Mouse (Mus musculus) kidney, postnatal 25 days (tissue): ENCODE measurements around the gene Ccdc81.

Experiments used
- DNase-seq, 2 experiments: peaks; one replicate each; pipeline ENCODE4 v3.0.0; 2021; ENCODE audit warnings: mixed read lengths in 2 of 2

Gene Ccdc81

DNA sequence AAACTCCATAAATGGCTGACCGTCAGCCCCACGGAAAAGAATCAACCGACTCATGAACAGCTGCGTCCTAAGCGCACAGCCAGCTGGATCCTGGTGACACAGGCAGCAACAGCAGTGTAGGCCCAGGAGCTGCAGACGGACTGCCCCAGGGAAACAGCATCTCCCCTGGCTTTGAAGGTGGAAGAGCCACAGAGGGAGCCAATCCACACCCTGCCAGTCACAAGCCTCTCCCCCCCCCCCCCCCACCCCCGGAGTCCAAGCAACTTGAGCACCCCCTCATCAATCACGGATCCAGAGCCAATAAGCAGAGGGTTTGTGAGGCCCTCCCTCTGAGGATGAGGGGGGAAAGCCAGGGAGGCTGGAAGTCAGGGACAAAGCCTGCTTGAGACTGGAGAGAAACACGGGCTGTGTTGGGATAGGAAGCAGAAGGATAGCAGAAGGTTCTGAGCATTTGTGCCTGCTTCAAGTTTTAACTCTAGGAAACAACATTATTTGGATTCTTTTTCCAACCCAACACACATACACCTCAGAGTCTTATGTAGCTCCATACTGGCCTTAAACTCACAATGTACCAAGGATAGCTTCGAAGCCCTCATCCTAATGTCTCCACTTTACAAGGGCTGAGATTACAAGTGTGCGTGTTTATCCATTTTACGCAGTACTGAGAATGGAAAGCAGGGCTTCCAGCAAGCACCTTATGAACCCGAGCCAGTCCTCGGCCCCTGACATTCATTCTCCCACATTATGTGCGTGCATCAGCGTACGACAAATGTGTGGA, 46.8 kb downstream of the Ccdc81 start:
- no peak for DNase-seq

DNA sequence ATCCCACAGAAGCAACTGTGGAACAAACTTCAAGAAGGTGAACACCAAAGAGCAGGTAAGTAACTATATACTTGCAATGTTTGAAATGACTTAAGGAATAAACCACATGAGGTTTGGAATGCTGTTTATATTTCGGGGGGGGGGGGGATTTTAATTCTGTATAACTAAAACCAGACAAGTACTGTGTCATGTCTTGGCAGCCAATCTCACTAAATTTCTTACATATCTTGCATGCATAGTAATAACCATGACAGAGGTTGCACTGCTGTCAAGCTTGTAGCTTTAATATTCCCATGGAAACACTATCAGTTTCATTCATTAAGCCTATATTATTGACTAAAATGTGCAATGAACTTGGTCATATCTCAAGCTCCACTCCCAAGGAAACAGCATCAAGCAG, 48.2 kb downstream of the Ccdc81 start:
- DNase-seq, result no peak

DNA sequence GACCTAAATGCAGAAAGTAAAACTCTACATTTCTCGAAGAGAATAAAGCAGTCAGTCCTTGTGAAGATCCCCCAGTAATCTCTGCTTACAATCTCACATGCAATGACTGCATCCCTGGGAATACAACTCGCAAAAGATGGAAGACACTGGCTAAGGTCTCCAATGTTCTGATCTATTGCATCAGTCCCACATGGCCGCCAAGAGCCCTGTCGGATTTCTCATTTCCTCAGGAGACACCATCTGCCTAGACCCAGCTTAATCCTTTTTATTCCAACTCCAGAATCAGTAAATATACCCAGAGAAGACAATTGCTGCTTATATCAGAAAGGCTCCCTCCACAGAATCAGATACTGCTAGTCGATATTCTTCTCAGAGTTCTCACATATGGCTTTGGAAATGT, 50.3 kb downstream of the Ccdc81 start:
- DNase-seq, result no peak

DNA sequence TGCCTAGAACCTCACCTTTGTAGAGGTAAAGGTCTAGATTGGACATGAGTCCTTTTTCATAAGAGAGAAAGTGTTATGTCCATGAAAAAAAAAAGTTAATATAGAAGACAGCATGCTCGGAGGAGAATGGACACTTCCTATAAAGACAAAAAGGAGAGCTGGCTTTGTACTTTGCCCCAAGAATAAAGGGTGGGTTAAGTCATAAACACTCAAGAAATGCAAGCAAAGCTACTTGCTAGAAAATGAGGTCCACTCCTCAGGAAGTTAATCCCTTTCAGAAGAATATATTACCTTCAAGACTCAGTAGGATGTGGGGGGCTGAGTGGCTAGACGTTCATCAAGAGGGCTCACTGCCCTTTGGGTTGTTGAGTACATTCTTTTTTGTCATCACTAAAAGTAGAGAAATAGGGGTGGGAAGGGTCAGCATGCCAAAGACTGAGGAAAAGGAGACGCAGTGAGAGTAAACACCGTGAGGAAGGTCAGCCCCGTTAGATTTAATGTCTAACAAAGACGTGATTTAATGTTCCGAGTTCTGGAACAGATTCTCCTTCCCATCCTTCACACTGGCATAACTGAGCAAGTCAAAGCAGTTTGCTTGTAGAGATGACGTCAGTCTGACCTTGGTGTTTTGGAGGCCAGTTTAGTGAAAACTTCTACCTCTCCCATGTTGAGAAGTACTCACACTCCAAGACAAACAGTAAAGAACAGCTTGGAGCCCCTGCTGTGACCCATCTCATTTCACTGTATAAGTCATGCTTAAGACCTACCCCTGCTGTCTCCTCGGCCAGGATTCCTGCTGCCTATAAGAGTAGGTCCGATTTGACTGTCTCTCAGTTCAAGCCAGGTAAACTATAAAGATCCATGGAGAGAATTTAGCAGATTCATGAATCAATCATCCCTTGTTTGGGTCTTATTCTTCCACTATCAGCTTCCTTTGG, 51.0 kb downstream of the Ccdc81 start:
- no peak for DNase-seq

DNA sequence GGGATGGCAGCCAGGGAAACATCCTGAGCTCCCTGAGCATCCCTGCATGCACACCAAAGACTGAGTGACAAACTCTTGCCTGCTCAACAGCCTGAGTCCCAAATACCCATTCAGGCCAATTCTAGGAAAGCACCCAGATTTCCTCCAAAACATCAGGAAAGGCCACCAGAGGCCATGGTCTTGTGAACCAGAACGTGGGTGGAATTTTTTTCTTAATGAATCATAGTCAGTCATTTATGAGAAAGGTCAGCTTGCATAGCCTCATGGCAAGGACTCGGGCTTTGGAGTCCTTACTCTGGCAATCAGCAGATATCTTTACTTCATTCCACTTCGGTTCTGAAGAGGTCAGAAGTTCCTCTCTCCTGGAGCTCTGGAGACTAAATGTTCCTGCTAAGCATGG, 52.9 kb downstream of the Ccdc81 start:
- peak in 1 of 2 experiments; percentile 8 for DNase-seq

DNA sequence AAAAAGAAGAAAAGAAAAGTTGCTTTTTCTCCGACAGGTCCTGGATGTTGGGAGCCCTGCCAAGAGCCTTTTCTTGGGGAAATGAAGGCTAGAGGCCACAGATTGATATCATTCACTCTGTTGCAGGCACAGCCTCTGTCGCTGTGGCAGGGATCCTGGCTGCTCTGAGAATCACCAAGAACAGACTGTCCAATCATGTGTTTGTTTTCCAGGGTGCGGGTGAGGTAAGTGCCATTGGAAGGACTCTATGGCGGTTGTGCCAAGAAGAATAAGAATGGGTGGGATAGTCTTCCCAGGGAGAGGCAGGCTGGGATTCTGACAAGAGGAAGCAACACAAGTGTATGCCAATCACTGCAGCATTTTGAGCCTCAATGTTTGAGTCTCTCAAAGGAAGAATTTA, 57.8 kb downstream of the Ccdc81 start:
- no peak for DNase-seq

DNA sequence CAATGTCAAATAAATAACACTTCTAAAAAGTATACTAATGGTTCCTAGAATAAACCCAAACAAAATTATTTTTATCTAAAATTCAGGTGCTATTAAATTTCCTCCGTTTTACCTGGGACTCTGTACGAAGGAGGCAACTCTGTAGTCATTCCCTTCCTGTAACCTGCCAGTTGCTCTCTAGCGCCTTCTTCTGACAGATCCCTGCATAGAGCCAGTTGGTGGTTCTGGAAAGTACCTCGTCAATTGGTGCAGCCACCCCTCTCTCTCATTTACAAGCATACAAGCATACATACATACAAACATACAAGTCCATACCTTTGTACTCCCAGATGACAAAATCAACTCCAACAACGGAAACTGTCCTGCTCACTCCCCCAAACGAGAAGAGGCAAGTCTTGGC, 59.9 kb downstream of the Ccdc81 start:
- peak in 1 of 2 experiments; percentile 65 for DNase-seq

DNA sequence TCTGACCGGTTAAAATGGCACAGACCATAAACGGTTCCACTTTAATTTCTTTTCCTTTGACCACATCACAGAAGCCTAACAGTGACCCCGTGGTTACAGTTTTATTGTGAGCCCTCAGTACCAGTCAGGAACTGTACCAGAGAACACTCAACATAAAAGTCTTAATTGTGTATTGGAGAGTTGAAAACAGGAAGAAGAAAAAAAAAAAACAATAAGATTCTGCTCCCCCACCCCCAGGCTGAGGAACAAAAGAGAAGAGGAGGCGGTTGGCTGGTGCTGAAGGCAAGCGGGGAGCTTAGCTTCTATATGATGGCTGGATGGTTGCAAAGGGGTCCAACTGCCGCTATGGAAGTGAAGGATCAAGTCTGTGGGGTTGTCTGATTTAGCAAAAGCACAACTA, 60.3 kb downstream of the Ccdc81 start:
- DNase-seq, result no peak

DNA sequence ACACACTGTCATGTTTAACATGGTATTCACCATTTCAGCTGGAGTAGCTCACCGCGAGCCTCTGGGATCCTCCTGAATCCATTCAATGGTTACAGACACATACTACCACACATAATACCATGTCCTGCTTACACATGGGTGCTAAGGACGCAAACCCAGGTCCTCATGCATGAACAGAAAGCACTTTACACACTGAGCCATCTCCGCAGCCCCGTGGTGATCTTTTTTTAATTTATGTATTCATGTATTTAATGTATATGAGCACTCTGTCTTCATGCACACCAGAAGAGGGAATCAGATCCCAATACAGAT, 61.1 kb downstream of the Ccdc81 start:
- DNase-seq, result no peak

DNA sequence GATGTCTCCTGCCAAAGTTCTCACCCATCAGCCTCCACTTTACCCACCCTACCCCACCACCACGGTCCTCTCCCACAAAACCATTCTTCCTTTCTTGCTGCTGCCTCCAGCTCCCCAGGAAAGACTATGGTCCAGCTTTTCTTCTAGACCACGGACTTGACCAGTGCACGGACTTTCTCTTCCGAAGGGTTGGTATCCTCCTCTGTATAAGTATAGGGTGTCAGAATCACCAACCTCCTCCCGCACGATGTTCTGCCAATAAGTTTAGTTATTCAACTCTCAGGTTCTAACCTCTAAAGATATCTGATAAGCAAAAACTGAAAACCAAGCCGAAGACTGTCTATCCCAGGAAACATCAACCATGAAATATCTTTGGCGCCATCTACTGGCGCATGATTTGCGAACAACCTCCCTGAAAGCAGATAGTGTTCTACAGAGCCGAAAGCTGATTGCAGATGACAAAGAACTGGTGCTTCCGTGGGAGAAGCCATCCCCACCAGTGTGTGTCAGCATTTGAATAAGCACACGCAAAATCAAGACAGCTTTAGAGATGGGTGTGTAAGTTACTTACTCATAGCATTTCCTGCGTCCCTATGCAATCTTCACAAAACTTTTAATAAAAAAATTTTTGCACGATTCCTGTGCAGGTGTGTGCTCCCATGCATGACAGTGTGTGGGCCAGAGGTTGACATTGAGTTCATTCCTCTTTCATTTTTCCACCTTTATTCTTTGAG, 61.6 kb downstream of the Ccdc81 start:
- DNase-seq, result peak; percentile 78 to 94

DNA sequence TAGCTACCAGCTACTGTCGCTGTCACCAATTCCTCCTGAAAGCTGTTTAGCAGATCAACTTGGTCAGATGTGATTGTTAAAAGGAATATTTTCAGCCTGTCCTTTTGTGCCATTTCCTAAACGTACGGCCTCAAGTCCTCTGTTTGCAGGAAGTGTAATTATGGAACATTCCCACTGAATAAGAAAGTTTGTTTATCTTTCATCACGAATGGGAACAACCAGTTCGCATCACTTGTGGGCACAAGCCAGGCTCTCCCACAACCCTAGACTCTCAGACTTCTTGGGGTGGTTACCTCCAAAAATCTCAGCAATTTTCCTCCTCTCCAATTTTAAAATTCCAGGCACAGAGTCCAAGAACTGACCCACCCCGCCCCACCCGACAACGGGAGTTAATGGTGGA, 63.7 kb downstream of the Ccdc81 start:
- no peak for DNase-seq

DNA sequence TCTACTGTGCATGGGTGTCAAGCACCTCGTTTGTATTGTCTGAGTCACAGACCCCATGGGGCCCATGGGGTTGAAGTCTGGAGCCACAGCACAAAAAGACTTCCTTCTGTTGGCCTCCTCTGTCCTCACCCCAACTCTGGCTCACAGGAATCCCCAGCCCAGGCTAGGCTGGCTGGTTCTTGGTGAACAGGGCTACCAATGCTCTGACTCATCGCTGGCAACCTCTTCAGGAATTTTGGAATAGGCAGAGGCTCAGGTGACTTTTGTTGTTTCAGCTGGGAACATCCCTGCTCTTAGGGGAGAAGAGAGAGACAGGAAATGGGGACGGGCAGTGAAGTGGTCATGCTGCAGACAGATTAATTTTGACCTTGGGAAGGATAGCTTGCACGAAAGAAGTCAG, 65.6 kb downstream of the Ccdc81 start:
- peak in 1 of 2 experiments; percentile 41 for DNase-seq

DNA sequence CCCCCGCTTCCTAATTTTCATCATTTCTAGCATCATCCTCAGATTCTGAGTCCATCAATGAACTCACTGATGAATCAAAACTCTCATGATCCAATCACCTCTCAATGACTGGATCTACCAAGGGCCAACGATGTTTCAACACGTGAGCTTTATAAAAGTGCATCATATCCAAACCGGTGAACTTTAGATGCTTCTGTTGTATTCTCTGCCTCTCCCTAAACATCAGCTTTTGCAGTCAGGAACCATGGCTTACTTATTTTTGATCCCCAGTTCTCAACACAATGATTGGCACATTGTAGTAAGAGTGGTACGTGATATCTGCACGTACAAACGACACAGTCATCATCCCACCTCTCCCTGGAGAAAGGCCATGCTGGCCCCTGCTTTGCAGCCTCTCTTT, 66.8 kb downstream of the Ccdc81 start:
- no peak for DNase-seq

DNA sequence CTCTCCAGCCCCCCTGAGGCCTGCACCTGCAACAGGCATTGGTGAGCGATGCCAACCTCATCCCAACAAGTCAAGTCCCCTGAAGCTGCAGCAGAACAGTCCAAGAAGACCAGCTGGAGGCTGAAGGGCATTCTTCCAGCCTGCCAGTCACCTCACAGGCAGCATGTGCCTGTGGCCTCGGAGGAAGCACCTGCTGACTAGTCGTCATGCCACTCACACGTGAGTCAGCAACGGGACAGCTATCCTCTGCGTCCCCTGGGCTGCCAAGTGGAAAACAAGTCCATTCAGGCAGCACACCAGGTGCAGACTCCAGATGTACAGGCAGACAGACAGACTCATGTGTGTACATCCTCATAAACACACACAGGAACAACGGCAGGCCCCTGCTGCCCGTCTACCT, 67.9 kb downstream of the Ccdc81 start:
- DNase-seq, result no peak

DNA sequence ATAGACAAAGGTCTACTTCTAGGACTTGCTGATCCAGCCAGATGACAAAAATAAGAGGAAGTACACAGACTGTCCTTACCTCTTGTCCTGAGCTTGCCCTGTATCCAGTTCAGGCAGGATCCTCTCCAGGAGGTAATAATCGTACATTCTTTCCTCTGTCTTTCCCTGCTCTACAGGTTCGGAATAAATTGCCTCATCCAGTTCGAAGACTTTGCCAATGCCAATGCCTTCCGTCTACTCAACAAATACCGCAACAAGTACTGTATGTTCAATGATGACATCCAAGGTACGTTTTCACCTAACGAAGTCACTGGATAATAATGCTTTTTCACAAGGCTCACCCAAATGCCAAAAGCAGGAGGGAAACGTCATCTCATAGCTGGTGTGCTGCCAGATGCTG, 69.9 kb downstream of the Ccdc81 start:
- DNase-seq, result no peak

DNA sequence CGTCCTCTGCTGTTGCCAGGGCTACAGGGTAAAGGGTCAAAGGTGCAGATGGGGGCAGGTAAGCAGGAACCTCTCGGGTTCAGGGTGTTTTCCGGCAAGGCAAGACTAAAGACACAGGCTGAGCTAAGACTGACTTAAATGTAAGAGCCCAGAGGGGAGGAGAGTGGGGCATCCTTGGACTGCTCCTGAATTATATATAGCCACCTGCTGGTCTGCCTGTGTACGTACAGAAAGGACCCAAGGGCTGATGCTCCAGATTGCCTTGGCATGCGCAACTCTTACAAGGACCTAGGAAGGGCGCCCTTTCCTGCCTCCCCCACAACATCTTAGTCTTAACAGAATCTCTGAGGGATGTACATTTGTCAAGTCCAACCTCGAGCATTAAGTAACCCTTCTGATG, 74.2 kb downstream of the Ccdc81 start:
- DNase-seq, result peak; percentile 37 to 40

DNA sequence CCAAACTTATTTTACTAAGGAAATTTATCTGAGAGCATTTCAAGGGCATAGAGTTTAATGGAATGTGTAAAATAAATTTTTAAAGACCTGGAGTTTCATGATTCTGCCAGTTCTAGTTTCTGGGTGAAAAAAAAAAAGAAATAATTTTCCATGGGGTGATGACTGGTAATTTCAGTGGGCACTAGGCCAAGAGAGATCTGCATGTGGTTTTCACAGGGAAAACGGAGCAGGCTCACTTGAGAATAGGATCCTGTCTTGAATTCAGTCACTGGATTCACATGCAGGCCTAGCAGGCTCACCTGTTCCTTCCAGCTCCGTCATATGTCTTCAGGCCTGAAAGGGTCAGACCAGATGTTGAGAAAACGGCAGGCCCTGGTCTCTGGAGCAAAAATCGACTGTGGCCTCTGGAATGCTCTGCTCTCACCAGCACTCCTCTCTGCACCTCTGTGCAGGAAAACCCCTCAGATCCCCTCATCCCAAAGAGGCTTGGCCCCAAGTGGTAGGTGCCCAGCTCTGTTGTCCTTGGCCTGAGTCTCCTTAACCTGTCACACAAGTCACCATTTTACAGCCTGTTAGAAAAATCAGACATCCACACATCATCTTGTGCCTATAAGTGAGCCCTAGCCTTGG, 74.9 kb downstream of the Ccdc81 start:
- no peak for DNase-seq
